Comparison of ENCODE assay signal across 10 mouse cellular contexts in genomic region chrX:96712907-96713774, GRCm38 (mm10). TPM values are rescaled to one million over a fixed set of nuclear protein-coding genes. Genes with fewer than 3 reads are reported as not detected.
DNase-seq lines count a peak whose midpoint lies in the region; ATAC-seq and TF ChIP-seq lines count a peak whose summit lies in the region.
"Had no signal": no experiment of that assay in that cellular context is flagged by ENCODE, and none has a peak within 500 bp of the region (broad histone marks: within the 10 kb centered on the region; RNA-seq: fewer than 3 reads in every experiment).

TSS of gene Gpr165 (plus strand) at chrX:96713441.

- H3K27ac ChIP-seq in forebrain, embryonic 11.5 days (ENCODE audit: low read depth, low read length) = no peak within 1 kb of the TSS
- H3K27ac ChIP-seq in heart, embryonic 13.5 days (replicated peaks) = no peak within 1 kb of the TSS
- H3K27ac ChIP-seq in liver, embryonic 14.5 days = no peak within 1 kb of the TSS

- no peaks in the 10 kb centered on the region for H3K36me3 ChIP-seq in forebrain, embryonic 11.5 days (ENCODE audit: control insufficient read depth, insufficient read depth, low read length)
- H3K36me3 ChIP-seq in heart, embryonic 13.5 days = no peaks in the 10 kb centered on the region
- H3K36me3 ChIP-seq in liver, embryonic 14.5 days (replicated peaks; ENCODE audit: control insufficient read depth, insufficient read depth, low read depth) = no peaks in the 10 kb centered on the region
- H3K36me3 ChIP-seq: G1E had no signal

- H3K9me3 ChIP-seq in forebrain, embryonic 11.5 days (ENCODE audit: control insufficient read depth, low read length) = no peaks in the 10 kb centered on the region
- no peaks in the 10 kb centered on the region for H3K9me3 ChIP-seq in heart, embryonic 13.5 days
- H3K9me3 ChIP-seq in liver, embryonic 14.5 days (ENCODE audit: control insufficient read depth, low read length) = no peaks in the 10 kb centered on the region
- H3K9me3 ChIP-seq: G1E had no signal

- peak; percentile 99 for ATAC-seq in forebrain, embryonic 11.5 days (replicated peaks; ENCODE audit: low FRiP score)
- ATAC-seq in heart, embryonic 13.5 days (ENCODE audit: extremely low read depth, insufficient number of reproducible peaks, low FRiP score, low TSS enrichment) = peak; percentile 68; the same call in 1 of the 2 replicates
- ATAC-seq in liver, embryonic 14.5 days (ENCODE audit: insufficient read depth) = no peak

- TF ChIP-seq CTCF in liver, embryonic 14.5 days (IDR thresholded peaks at IDR 0.05; ENCODE audit: low read depth) = no peak

- H3K4me1 ChIP-seq in forebrain, embryonic 11.5 days (replicated peaks; ENCODE audit: control insufficient read depth, insufficient read depth, low read length) = no peaks in the 10 kb centered on the region
- H3K4me1 ChIP-seq in heart, embryonic 13.5 days = no peaks in the 10 kb centered on the region
- H3K4me1 ChIP-seq in liver, embryonic 14.5 days (replicated peaks; ENCODE audit: control insufficient read depth in 2 of 2, insufficient read depth in 2 of 2, low read length in 1 of 2) = no peaks in the 10 kb centered on the region

- H3K4me2 ChIP-seq in forebrain, embryonic 11.5 days (ENCODE audit: low read depth, low read length, severe bottlenecking) = peak within 1 kb of the TSS; percentile 40
- H3K4me2 ChIP-seq in heart, embryonic 13.5 days = peak within 1 kb of the TSS; percentile 71
- 0 out of 2 replicates have a peak within 1 kb of the TSS, but pooled peaks have one; percentile 15 for H3K4me2 ChIP-seq in liver, embryonic 14.5 days (ENCODE audit: low read depth)

- DNase-seq in urinary bladder, postnatal 14 days (ENCODE audit: low spot score) = peak; percentile 16
- DNase-seq in urinary bladder, postnatal 25 days (ENCODE audit: low spot score) = no peak
- DNase-seq in forebrain, embryonic 11.5 days (ENCODE audit: low spot score) = peak; percentile 77
- peak; percentile 32 to 42 for DNase-seq in layer of hippocampus, adult 18-20 months (ENCODE audit: low spot score in 2 of 2)
- no peak for DNase-seq in liver, embryonic 14.5 days (ENCODE audit: low read depth in 3 of 3, low spot score in 3 of 3)
- DNase-seq in retina, postnatal 7 days (ENCODE audit: low read depth, low spot score) = peak; percentile 28
- DNase-seq in spleen, adult 12 weeks (ENCODE audit: low spot score) = no peak

- TF ChIP-seq EP300 in liver, embryonic 14.5 days (IDR thresholded peaks at IDR 0.05; ENCODE audit: low read depth) = no peak

- H3K9ac ChIP-seq in forebrain, embryonic 11.5 days (ENCODE audit: low read length) = peak within 1 kb of the TSS; percentile 55
- H3K9ac ChIP-seq in heart, embryonic 13.5 days = 0 out of 2 replicates have a peak within 1 kb of the TSS, but pooled peaks have one; percentile 2
- no peak within 1 kb of the TSS for H3K9ac ChIP-seq in liver, embryonic 14.5 days (replicated peaks)

- H3K27me3 ChIP-seq in forebrain, embryonic 11.5 days (ENCODE audit: control insufficient read depth, insufficient read depth, low read length) = no peaks in the 10 kb centered on the region
- no peaks in the 10 kb centered on the region for H3K27me3 ChIP-seq in heart, embryonic 13.5 days (replicated peaks)
- H3K27me3 ChIP-seq in liver, embryonic 14.5 days (ENCODE audit: control insufficient read depth, insufficient read depth, low read length) = no peaks in the 10 kb centered on the region

- WGBS in forebrain, embryonic 11.5 days = 19% methylated on average over 16 of the region's 16 CpGs
- 17% methylated on average over 16 of the region's 16 CpGs for WGBS in heart, embryonic 13.5 days
- 21% methylated on average over 16 of the region's 16 CpGs for WGBS in liver, embryonic 14.5 days (ENCODE audit: insufficient replicate concordance)

- H3K4me3 ChIP-seq in forebrain, embryonic 11.5 days (ENCODE audit: low read depth, low read length) = peak within 1 kb of the TSS; percentile 19
- peak within 1 kb of the TSS; percentile 44 for H3K4me3 ChIP-seq in heart, embryonic 13.5 days
- no peak within 1 kb of the TSS for H3K4me3 ChIP-seq in liver, embryonic 14.5 days (ENCODE audit: insufficient read depth in 1 of 2, low read depth in 2 of 2, low read length in 2 of 2)

RNA-seq across cellular contexts. Expression of gene Gpr165, which starts in this region (rescaled TPM):
- polyA plus RNA-seq in forebrain, embryonic 11.5 days (2014; fragmentation: Nextera tagmentation; extraction: Ambion mirVana) = 1.9 and 3.3 TPM in 2 replicates
- 0.07 and 0.14 TPM in 2 replicates for polyA plus RNA-seq in heart, embryonic 13.5 days (2015; fragmentation: Nextera tagmentation; extraction: Ambion mirVana)
- total RNA-seq in layer of hippocampus, adult 18-20 months (2021) = 1 to 10 TPM; 5.2 to 6.9 TPM
- polyA plus RNA-seq in liver, embryonic 14.5 days (2012; rRNA removed) = not detected in 2 replicates
- polyA plus RNA-seq in liver, embryonic 14.5 days (2014; fragmentation: Nextera tagmentation; extraction: Ambion mirVana) = not detected in 2 replicates
- polyA plus RNA-seq: G1E; liver, embryonic 16.5 days had no signal

Comparison
In these comparisons a context has a peak if more than half of its experiments do, and no peak if none do; other contexts are left out.
1. DNase-seq: peak in urinary bladder, postnatal 14 days (single experiment), forebrain, embryonic 11.5 days (single experiment), layer of hippocampus, adult 18-20 months (2 of 2) and retina, postnatal 7 days (single experiment); none in urinary bladder, postnatal 25 days (single experiment), liver, embryonic 14.5 days (0 of 3) and spleen, adult 12 weeks (single experiment).
2. Peak in ATAC-seq, H3K4me3 ChIP-seq, H3K9ac ChIP-seq and H3K4me2 ChIP-seq in heart, embryonic 13.5 days; RNA of the gene not detected or under 1 TPM.
3. H3K4me2 ChIP-seq: peak in every context shown above with its lines; median percentile 71 in heart, embryonic 13.5 days; 40 in forebrain, embryonic 11.5 days; 15 in liver, embryonic 14.5 days.